Mouse (Mus musculus) intestine, embryonic 14.5 days (tissue): ENCODE measurements around the gene Vsir. TPM values are rescaled to one million over a fixed set of nuclear protein-coding genes. Genes with fewer than 3 reads are reported as not detected.

Experiments
- ATAC-seq: fragments of 200-750 bp; cut with Nextera tagmentation; replicated peaks from 2 replicates; pipeline ENCODE4 v1.8.0; 2017; ENCODE audit warnings: low read depth, moderate number of reproducible peaks, moderate TSS enrichment, moderate library complexity; ENCODE audit not compliant: low FRiP score, low TSS enrichment
- DNase-seq: peaks from one replicate; pipeline ENCODE4 v3.0.0-alpha.2; 2018; ENCODE audit warnings: low spot score
- H3K27ac ChIP-seq: fragments of 300-500 bp; sonication (generic); 2 replicates; pipeline ENCODE4 v1.5.1; 2014; ENCODE audit warnings: low read depth, mild to moderate bottlenecking, control low read depth
- H3K27me3 ChIP-seq: fragments of 300-500 bp; sonication (generic); replicated peaks from 2 replicates; pipeline ENCODE4 v1.6.1; 2014; ENCODE audit warnings: low read length, control low read depth; ENCODE audit not compliant: control insufficient read depth, insufficient read depth
- H3K36me3 ChIP-seq: fragments of 300-500 bp; sonication (generic); 2 replicates; pipeline ENCODE4 v1.6.1; 2014; ENCODE audit warnings: low read length, control low read depth; ENCODE audit not compliant: control insufficient read depth, insufficient read depth
- H3K4me1 ChIP-seq: fragments of 300-500 bp; sonication (generic); replicated peaks from 2 replicates; pipeline ENCODE4 v1.6.1; 2014; ENCODE audit warnings: low read length, control low read depth, mixed read lengths; ENCODE audit not compliant: control insufficient read depth, insufficient read depth
- H3K4me2 ChIP-seq: fragments of 300-500 bp; sonication (generic); 2 replicates; pipeline ENCODE4 v1.6.1; 2014; ENCODE audit warnings: low read length
- H3K4me3 ChIP-seq: fragments of 300-500 bp; sonication (generic); 2 replicates; pipeline ENCODE4 v1.5.1; 2014; ENCODE audit warnings: low read depth, low read length, control low read depth, mixed read lengths
- H3K9ac ChIP-seq: fragments of 300-500 bp; sonication (generic); 2 replicates; pipeline ENCODE4 v1.6.1; 2014; ENCODE audit warnings: mild to moderate bottlenecking, low read length
- H3K9me3 ChIP-seq: fragments of 300-500 bp; sonication (generic); 2 replicates; pipeline ENCODE4 v1.6.1; 2016; ENCODE audit warnings: low read length, control low read depth; ENCODE audit not compliant: control insufficient read depth
- WGBS: fragments of 180-500 bp; shearing (Covaris S2); extraction: QIAGEN DNeasy Blood & Tissue Kit; methylation state at CpG from one replicate; pipeline ENCODE4 v1.1.7; 2014; 5-methylcytosine and 5-hydroxymethylcytosine counted together
- polyA plus RNA-seq: library from polyadenylated mRNA; unstranded; fragments of >200 nt; fragmentation: Nextera tagmentation; extraction: Ambion mirVana; gene quantifications from 2 replicates; pipeline ENCODE4 v1.2.1, GENCODE M21; 2014

Gene Vsir
- polyA plus RNA-seq, 1 experiment from 2014 or later = 6.1 TPM

GRCm38 (mm10) chr10:60350077-60350804 lies 3.6 kb downstream of the Vsir start:
- 42% methylated on average over 5 of the region's 5 CpGs for WGBS
- peak overlapping the region; percentile 97 for H3K27ac ChIP-seq
- no peaks in the 10 kb centered on the region for H3K36me3 ChIP-seq
- no peaks in the 10 kb centered on the region for H3K27me3 ChIP-seq
- H3K9me3 ChIP-seq = no peaks in the 10 kb centered on the region
- no peak overlapping the region for H3K9ac ChIP-seq
- peak overlapping the region; percentile 21; the same call in 1 of the 2 replicates for H3K4me3 ChIP-seq
- peaks cover 83% of the 10 kb centered on the region for H3K4me1 ChIP-seq
- peak overlapping the region; percentile 45 for H3K4me2 ChIP-seq
- ATAC-seq = no peak
- DNase-seq = no peak

- H3K9me3 ChIP-seq = no peaks in the 10 kb centered on the region
- peak overlapping the region; percentile 97 for H3K27ac ChIP-seq
- H3K27me3 ChIP-seq = no peaks in the 10 kb centered on the region
- peaks cover 84% of the 10 kb centered on the region for H3K4me1 ChIP-seq
- H3K9ac ChIP-seq = no peak overlapping the region
- 20% methylated on average over 3 of the region's 3 CpGs for WGBS
- H3K36me3 ChIP-seq = no peaks in the 10 kb centered on the region
- H3K4me2 ChIP-seq = peak overlapping the region; percentile 45
- H3K4me3 ChIP-seq = peak overlapping the region; percentile 21; the same call in 1 of the 2 replicates
- ATAC-seq (peak; percentile 70), DNase-seq (peak; percentile 99)
These were observed 4.1 kb downstream of the Vsir start for GRCm38 (mm10) chr10:60350805-60351167.

GRCm38 (mm10) chr10:60351248-60351647 lies 4.6 kb downstream of the Vsir start:
- H3K4me1 ChIP-seq = peaks cover 83% of the 10 kb centered on the region
- no peaks in the 10 kb centered on the region for H3K27me3 ChIP-seq
- 8% methylated on average over 3 of the region's 3 CpGs for WGBS
- H3K9ac ChIP-seq = peak overlapping the region; percentile 1; the same call in 1 of the 2 replicates
- ATAC-seq = 0 out of 2 replicates have a peak, but pooled peaks have one; percentile 4
- H3K4me2 ChIP-seq = peak overlapping the region; percentile 45
- DNase-seq = peak; percentile 63
- no peaks in the 10 kb centered on the region for H3K36me3 ChIP-seq
- peak overlapping the region; percentile 97 for H3K27ac ChIP-seq
- H3K9me3 ChIP-seq = no peaks in the 10 kb centered on the region
- H3K4me3 ChIP-seq = no peak overlapping the region

- Histone ChIP-seq H3K4me3 (no peak overlapping the region), H3K4me1 (peaks cover 78% of the 10 kb centered on the region), H3K36me3 (no peaks in the 10 kb centered on the region), H3K4me2 (peak overlapping the region; percentile 45), H3K27ac (peak overlapping the region; percentile 97), H3K9me3 (no peaks in the 10 kb centered on the region), H3K9ac (no peak overlapping the region; the same call in 1 of the 2 replicates), H3K27me3 (no peaks in the 10 kb centered on the region)
- 13% methylated on average over 7 of the region's 7 CpGs for WGBS
- DNase-seq (peak; percentile 77), ATAC-seq (peak; percentile 57)
These were observed 5.3 kb downstream of the Vsir start for GRCm38 (mm10) chr10:60351761-60352455.

GRCm38 (mm10) chr10:60353241-60354002 lies 6.8 kb downstream of the Vsir start:
- H3K4me1 ChIP-seq = peaks cover 64% of the 10 kb centered on the region
- no peak overlapping the region for H3K4me2 ChIP-seq
- no peak overlapping the region for H3K4me3 ChIP-seq
- WGBS = 41% methylated on average over 5 of the region's 5 CpGs
- no peaks in the 10 kb centered on the region for H3K36me3 ChIP-seq
- DNase-seq (no peak), ATAC-seq (no peak)
- H3K9ac ChIP-seq = no peak overlapping the region
- no peaks in the 10 kb centered on the region for H3K9me3 ChIP-seq
- H3K27me3 ChIP-seq = no peaks in the 10 kb centered on the region
- H3K27ac ChIP-seq = peak overlapping the region; percentile 97

GRCm38 (mm10) chr10:60354003-60354325 lies 7.3 kb downstream of the Vsir start:
- H3K9me3 ChIP-seq = no peaks in the 10 kb centered on the region
- H3K27me3 ChIP-seq = no peaks in the 10 kb centered on the region
- ATAC-seq = no peak
- no peaks in the 10 kb centered on the region for H3K36me3 ChIP-seq
- no peak overlapping the region for H3K9ac ChIP-seq
- peak overlapping the region; percentile 76 for H3K27ac ChIP-seq
- peaks cover 58% of the 10 kb centered on the region for H3K4me1 ChIP-seq
- WGBS = 91% methylated on average over 4 of the region's 4 CpGs
- H3K4me2 ChIP-seq = no peak overlapping the region
- H3K4me3 ChIP-seq = no peak overlapping the region
- no peak for DNase-seq

- ATAC-seq (no peak), DNase-seq (no peak)
- Histone ChIP-seq H3K9me3 (no peaks in the 10 kb centered on the region), H3K4me2 (no peak overlapping the region), H3K4me1 (peaks cover 47% of the 10 kb centered on the region), H3K9ac (no peak overlapping the region), H3K4me3 (no peak overlapping the region), H3K27me3 (no peaks in the 10 kb centered on the region), H3K36me3 (no peaks in the 10 kb centered on the region), H3K27ac (peak overlapping the region; percentile 76)
- WGBS = 52% methylated on average over 11 of the region's 11 CpGs
These were observed 8.4 kb downstream of the Vsir start for GRCm38 (mm10) chr10:60354881-60355677.

- Histone ChIP-seq H3K27me3 (no peaks in the 10 kb centered on the region), H3K27ac (no peak overlapping the region), H3K4me1 (peaks cover 31% of the 10 kb centered on the region), H3K4me3 (no peak overlapping the region), H3K36me3 (no peaks in the 10 kb centered on the region), H3K4me2 (no peak overlapping the region), H3K9ac (no peak overlapping the region), H3K9me3 (no peaks in the 10 kb centered on the region)
- 92% methylated on average over 4 of the region's 4 CpGs for WGBS
- no peak for DNase-seq
- ATAC-seq = no peak
These were observed 10.8 kb downstream of the Vsir start for GRCm38 (mm10) chr10:60357441-60357840.
